Mouse (Mus musculus) limb, embryonic 14.5 days (tissue): ENCODE data around the gene Kcnk6. TPM values are rescaled to one million over a fixed set of nuclear protein-coding genes. Genes with fewer than 3 reads are reported as not detected.
A peak's percentile ranks its signal among the peaks of the same experiment; 100 is the strongest.
"Not testable (repeated sequence)": the region's sequence is repeated elsewhere in the genome, so short reads cannot be mapped to it uniquely, and the experiment has no call there.

ENCODE experiments used
- ATAC-seq: fragments of 200-750 bp; cut with Nextera tagmentation; 2 replicates; pipeline ENCODE4 v1.8.0; 2017; ENCODE audit warnings: low read depth, moderate number of reproducible peaks, moderate TSS enrichment; ENCODE audit not compliant: low FRiP score
- DNase-seq: peaks from one replicate; pipeline ENCODE4 v3.0.0-alpha.2; 2015; ENCODE audit warnings: low spot score
- H3K27ac ChIP-seq: fragments of 300-500 bp; sonication (generic); replicated peaks from 2 replicates; pipeline ENCODE4 v1.5.1; 2014; ENCODE audit warnings: low read depth, mild to moderate bottlenecking, low read length, moderate library complexity, mixed read lengths
- H3K27me3 ChIP-seq: fragments of 300-500 bp; sonication (generic); 2 replicates; pipeline ENCODE4 v1.6.1; 2014; ENCODE audit warnings: low read length, mixed read lengths; ENCODE audit not compliant: control insufficient read depth, insufficient read depth
- H3K36me3 ChIP-seq: fragments of 300-500 bp; sonication (generic); 2 replicates; pipeline ENCODE4 v1.6.1; 2014; ENCODE audit warnings: mild to moderate bottlenecking, low read length, moderate library complexity, mixed read lengths; ENCODE audit not compliant: control insufficient read depth, insufficient read depth
- H3K4me1 ChIP-seq: fragments of 300-500 bp; sonication (generic); 2 replicates; pipeline ENCODE4 v1.6.1; 2014; ENCODE audit warnings: antibody characterized with exemption, low read length, mixed read lengths; ENCODE audit not compliant: control insufficient read depth, insufficient read depth
- H3K4me2 ChIP-seq: fragments of 300-500 bp; sonication (generic); replicated peaks from 2 replicates; pipeline ENCODE4 v1.6.1; 2014; ENCODE audit warnings: low read depth, mild to moderate bottlenecking, low read length, moderate library complexity; ENCODE audit not compliant: severe bottlenecking
- H3K4me3 ChIP-seq: fragments of 300-500 bp; sonication (generic); replicated peaks from 2 replicates; pipeline ENCODE4 v1.5.1; 2014; ENCODE audit warnings: low read length
- H3K9ac ChIP-seq: fragments of 300-500 bp; sonication (generic); 2 replicates; pipeline ENCODE4 v1.6.1; 2014; ENCODE audit warnings: mild to moderate bottlenecking, low read depth, low read length, moderate library complexity; ENCODE audit not compliant: severe bottlenecking
- H3K9me3 ChIP-seq: fragments of 300-500 bp; sonication (generic); 2 replicates; pipeline ENCODE4 v1.6.1; 2016; ENCODE audit warnings: low read length; ENCODE audit not compliant: control insufficient read depth
- POLR2A ChIP-seq: fragments of 200-500 bp; IDR thresholded peaks from 2 replicates; pipeline ENCODE4 v1.8.0; 2012; ENCODE audit warnings: inconsistent platforms, mild to moderate bottlenecking, moderate library complexity, borderline replicate concordance; ENCODE audit not compliant: insufficient read depth, insufficient read length; ENCODE audit errors: extremely low read depth
- WGBS: fragments of 180-500 bp; shearing (Covaris S2); extraction: QIAGEN DNeasy Blood & Tissue Kit; methylation state at CpG from one replicate; pipeline ENCODE4 v1.1.7; 2014; 5-methylcytosine and 5-hydroxymethylcytosine counted together
- polyA plus RNA-seq, 2 experiments: library from polyadenylated mRNA; depleted of rRNA in 1 of 2; stranded (reverse) in 1 of 2; unstranded in 1 of 2; fragments of >200 nt; fragmentation: Nextera tagmentation in 1 of 2; extraction: Ambion mirVana in 1 of 2; gene quantifications; 2 replicates each; pipeline versions ENCODE4 v1.2.1 to v1.2.3; 2012 to 2014

The Kcnk6 gene
- polyA plus RNA-seq, 2 experiments: 2.2 to 11.4 TPM

GRCm38 (mm10) chr7:29212199-29212765 lies 20.0 kb downstream of the Kcnk6 start:
- H3K4me2 ChIP-seq: peak overlapping the region; percentile 50; the same call in 1 of the 2 replicates
- 21% methylated on average over 26 of the region's 26 CpGs for WGBS
- no peaks in the 10 kb centered on the region for H3K27me3 ChIP-seq
- H3K4me3 ChIP-seq: peak overlapping the region; percentile 34
- H3K4me1 ChIP-seq: no peaks in the 10 kb centered on the region
- no peaks in the 10 kb centered on the region for H3K36me3 ChIP-seq
- H3K9me3 ChIP-seq: no peaks in the 10 kb centered on the region
- H3K27ac ChIP-seq: no peak overlapping the region
- no peak for ATAC-seq
- no peak for TF ChIP-seq POLR2A
- no peak overlapping the region for H3K9ac ChIP-seq
- DNase-seq: no peak

- Histone ChIP-seq H3K36me3 (no peaks in the 10 kb centered on the region), H3K9me3 (no peaks in the 10 kb centered on the region), H3K4me3 (peak overlapping the region; percentile 34), H3K27me3 (no peaks in the 10 kb centered on the region), H3K4me1 (no peaks in the 10 kb centered on the region), H3K9ac (0 out of 2 replicates have a peak overlapping the region, but pooled peaks have one; percentile 13), H3K4me2 (peak overlapping the region; percentile 50), H3K27ac (peak overlapping the region; percentile 15; the same call in 1 of the 2 replicates)
- DNase-seq: peak; percentile 89
- peak; percentile 79 for ATAC-seq
- WGBS: 6% methylated on average over 34 of the region's 34 CpGs
- TF ChIP-seq POLR2A: no peak
Measured at GRCm38 (mm10) chr7:29211415-29212198, 20.7 kb downstream of the Kcnk6 start.

- DNase-seq, H3K4me1 ChIP-seq, H3K9me3 ChIP-seq, H3K27me3 ChIP-seq, H3K9ac ChIP-seq, H3K36me3 ChIP-seq: not testable (repeated sequence)
- peak overlapping the region; percentile 15; the same call in 1 of the 2 replicates for H3K27ac ChIP-seq
- peak; percentile 19; the same call in 1 of the 2 replicates for ATAC-seq
- peak overlapping the region; percentile 50 for H3K4me2 ChIP-seq
- H3K4me3 ChIP-seq: peak overlapping the region; percentile 34
- WGBS: 23% methylated on average over 15 of the region's 15 CpGs
Measured at GRCm38 (mm10) chr7:29211013-29211412, 21.3 kb downstream of the Kcnk6 start.

- H3K4me2 ChIP-seq: no peak overlapping the region
- no peak overlapping the region for H3K9ac ChIP-seq
- H3K36me3 ChIP-seq: no peaks in the 10 kb centered on the region
- no peaks in the 10 kb centered on the region for H3K27me3 ChIP-seq
- no peaks in the 10 kb centered on the region for H3K4me1 ChIP-seq
- no peak for DNase-seq
- H3K27ac ChIP-seq: no peak overlapping the region
- H3K4me3 ChIP-seq: no peak overlapping the region
- no peak for ATAC-seq
- H3K9me3 ChIP-seq: no peaks in the 10 kb centered on the region
- no peak for TF ChIP-seq POLR2A
- whole genome bisulfite sequencing: 86% methylated on average over 5 of the region's 6 CpGs
Measured at GRCm38 (mm10) chr7:29202577-29202976, 29.7 kb downstream of the Kcnk6 start.

- not testable (repeated sequence) for H3K36me3 ChIP-seq, DNase-seq, H3K27ac ChIP-seq, H3K9ac ChIP-seq, H3K4me3 ChIP-seq, H3K9me3 ChIP-seq, H3K27me3 ChIP-seq, H3K4me1 ChIP-seq, H3K4me2 ChIP-seq, ATAC-seq
- WGBS: 92% methylated on average over 1 of the region's 1 CpGs
Measured at GRCm38 (mm10) chr7:29194230-29194629, 38.1 kb downstream of the Kcnk6 start.

GRCm38 (mm10) chr7:29181323-29181722 lies 51.0 kb downstream of the Kcnk6 start:
- not testable (repeated sequence) for DNase-seq, H3K4me2 ChIP-seq, ATAC-seq, H3K36me3 ChIP-seq, H3K4me3 ChIP-seq, H3K27me3 ChIP-seq, H3K27ac ChIP-seq, H3K9me3 ChIP-seq, H3K9ac ChIP-seq
- 92% methylated on average over 4 of the region's 4 CpGs for WGBS
- H3K4me1 ChIP-seq: peaks cover 14% of the 10 kb centered on the region
